Mouse (Mus musculus) left cerebral cortex, postnatal 36 days (tissue): ENCODE results near the gene Snx8. TPM values are rescaled to one million over a fixed set of nuclear protein-coding genes. Genes with fewer than 3 reads are reported as not detected.
A peak's percentile ranks its signal among the peaks of the same experiment; 100 is the strongest.
"Not testable (repeated sequence)": the region's sequence is repeated elsewhere in the genome, so short reads cannot be mapped to it uniquely, and the experiment has no call there.

Experiments used
- DNase-seq, 2 experiments: peaks; one replicate each; pipeline ENCODE4 v3.0.0; 2021 to 2022; ENCODE audit warnings: low spot score in 2 of 2, mixed read lengths in 1 of 2
- intact Hi-C: fragments of 180-260 bp; cut with DNase I; formaldehyde crosslinking; loops from one replicate; pipeline ENCODE4 v1.15.1; 2025
- total RNA-seq, 2 experiments: library from RNA; stranded (reverse); gene quantifications; 2 replicates each; pipeline ENCODE4 v1.2.3; 2021

Snx8 gene
- total RNA-seq, 2 experiments from 2014 or later = 12.1 to 15.1 TPM

DNA sequence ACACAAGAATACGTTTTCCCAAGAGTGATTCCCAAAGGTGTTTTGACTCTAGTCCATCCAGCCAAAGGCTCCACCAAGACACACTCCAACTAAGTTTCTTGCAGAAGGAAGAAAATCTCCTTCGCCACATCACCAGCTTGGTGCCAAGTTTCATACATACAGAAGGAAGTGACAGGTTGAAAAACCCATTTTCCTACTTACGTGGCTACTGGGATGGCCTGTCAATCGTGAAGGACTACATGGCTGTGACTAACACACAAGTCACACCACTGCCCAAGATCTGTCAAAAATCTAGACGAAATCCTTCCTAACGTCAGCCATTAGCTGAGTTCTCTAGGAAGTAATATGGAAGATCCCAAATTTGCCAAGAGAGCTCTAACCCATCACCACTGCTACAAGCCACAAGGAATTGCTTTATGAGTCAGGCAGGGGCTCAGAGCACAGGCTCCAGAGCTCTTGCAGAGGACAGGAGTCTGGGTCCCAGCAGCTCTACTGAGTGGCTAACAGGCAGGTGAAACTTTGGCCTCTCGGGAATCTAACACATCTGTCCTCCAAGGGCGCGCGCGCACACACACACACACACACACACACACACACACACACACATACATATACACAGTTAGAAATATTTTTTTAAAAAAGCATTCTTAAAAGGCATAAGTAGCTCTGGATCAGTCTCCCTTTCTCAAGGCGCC, 1.1 kb downstream of the Snx8 start:
- intact Hi-C loops = no loop called here
- DNase-seq = no peak

DNA sequence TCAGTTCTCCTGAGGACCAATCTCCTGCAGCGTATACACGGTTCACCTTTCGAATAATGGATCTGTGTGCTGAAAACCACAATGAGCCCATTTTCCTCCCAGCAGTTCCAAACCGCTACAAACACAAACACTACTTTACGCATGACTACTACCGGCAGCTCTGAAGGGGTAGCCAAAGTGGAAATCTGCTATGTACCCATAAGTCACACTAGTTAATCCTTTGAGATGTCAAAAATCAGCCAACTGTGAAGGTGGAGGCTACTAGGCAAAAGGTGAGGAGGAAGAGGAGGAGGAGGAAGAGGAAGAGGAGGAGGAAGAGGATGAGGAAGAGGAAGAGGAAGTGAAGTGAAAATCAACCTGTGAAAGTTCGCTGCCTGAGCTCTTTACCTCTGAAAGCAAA, 1.8 kb downstream of the Snx8 start:
- intact Hi-C loops = no loop called here
- no peak for DNase-seq

DNA sequence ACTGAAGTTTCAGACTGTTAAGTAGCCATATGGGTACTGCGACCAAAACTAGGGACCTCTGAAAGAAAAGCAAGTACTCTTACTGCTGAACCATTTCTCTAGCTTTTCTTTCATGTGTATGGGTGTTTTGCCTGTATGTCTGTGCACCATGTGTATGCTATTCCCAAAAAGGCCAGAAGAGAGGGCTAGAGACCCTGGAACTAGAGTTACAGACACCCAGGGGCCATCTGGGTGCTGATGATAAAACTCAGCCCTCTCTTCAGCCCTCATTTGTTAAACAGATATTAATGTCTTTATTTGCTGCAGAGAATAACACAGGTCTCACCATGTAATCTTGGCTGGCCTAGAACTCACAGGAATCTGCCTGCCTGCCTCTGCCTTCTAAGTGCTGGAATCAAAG, 4.6 kb downstream of the Snx8 start:
- DNase-seq = no peak
- intact Hi-C loops = no loop called here

DNA sequence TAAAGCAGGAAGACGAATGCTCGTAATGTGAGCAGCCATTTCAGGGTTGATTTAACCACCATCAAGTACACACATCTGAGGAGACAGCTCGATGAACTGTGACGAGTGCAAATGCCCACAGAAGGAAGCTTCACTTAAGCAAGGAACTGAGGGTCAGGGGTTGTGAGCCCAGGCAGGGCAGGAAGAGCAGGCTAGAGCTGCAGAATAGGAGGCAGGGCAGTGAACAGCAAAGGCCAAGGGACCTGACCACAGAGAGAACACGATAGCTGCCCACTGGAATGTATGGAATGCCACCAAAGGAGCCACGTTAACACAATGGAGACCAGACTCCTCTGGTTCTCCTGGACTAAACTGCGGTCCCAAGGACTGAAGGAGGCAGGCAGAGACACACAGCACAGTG, 5.5 kb downstream of the Snx8 start:
- intact Hi-C loops = no loop called here
- DNase-seq = no peak

DNA sequence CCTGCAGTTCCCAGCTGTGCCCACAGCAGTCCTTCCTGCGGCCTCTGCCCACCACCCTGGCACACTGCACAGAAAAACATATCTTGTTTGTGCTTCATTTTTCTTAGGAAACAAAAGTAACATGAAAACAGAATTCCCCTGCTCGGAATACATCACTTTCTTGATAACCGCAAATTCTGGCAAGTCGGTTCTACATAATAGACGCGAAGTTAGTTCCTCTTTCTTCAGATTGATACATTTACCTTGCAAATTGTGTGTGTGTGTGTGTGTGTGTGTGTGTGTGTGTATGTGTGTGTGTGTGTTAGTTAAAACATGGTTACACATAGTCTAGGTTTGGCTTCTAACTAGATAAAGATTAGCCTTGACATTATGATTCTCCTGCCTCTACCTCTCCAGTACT, 6.4 kb downstream of the Snx8 start:
- no peak for DNase-seq
- intact Hi-C loops = no loop called here

DNA sequence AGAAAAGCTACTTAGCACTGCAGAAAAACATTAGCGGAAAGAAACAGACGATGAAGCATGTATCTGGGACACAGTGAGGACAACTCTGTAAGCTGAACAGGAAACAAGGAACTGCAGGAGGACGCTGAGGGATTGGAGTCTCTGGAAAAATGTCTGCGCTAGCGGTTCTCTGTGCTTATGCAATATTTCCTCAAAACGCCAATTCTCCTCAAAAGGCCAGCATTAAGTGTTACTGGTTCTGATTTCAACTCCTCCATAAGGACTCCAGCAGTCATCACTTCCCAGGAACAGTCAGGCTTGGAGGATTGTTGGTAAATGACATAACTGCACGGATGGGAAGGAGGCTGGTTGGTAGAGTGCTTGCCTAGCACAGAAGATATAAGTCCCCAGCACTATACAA, 7.9 kb downstream of the Snx8 start:
- DNase-seq = no peak
- intact Hi-C loops = no loop called here

DNA sequence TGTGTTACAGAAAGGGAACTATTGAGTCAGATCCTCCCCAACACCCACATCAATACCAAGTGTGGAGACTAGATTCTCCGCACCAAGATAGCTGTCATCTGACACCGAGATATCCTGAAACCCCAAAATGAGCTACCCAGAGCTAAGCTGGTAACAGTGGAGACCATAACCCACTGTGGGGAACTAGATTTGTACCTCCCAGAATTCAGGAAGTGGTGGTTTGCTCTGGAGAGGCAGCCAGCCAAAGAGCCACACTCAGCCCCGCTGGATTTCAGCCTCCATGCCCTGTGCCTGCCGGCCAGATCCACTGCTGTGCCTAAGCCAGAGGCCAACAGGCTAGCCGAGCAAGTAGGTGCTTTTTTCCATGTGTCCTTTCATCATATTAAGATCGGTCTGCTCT, 9.8 kb downstream of the Snx8 start:
- DNase-seq = no peak
- intact Hi-C loops = no loop called here

DNA sequence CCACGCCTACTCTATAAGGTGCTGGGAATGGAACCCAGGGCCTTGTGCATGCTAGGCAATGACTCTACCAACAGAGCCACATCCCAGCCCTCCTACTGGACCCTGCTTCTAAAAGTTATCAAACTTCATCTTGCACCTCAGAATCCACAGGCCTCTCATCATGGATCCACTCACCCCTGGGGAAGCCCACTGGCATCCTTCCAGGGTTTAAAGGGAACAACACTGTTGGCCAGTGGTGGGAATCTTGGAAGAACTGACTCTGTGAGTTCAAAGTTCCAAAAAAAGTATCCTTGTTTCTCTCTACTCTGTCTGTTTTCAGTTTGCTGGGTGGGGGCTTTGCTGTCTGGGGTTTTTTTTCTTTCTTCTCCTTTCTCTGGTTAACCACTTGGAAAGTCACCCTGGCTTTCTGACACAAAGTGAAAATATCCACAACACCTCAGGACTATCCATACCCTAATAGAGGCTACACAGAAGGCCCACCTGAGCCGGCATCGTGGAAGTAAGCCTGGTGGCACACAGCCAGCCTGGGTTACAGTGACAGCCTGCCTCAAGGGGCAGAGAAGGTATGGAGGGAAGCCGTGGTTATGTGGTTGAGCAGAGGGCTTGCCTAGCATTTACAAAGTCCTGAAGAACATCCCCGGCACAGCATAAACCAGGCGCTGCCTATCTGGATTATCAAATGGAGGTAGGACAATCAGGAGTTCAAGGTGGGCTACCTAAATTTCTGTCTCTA, 10.8 kb downstream of the Snx8 start:
- intact Hi-C loops = no loop called here
- no peak for DNase-seq

DNA sequence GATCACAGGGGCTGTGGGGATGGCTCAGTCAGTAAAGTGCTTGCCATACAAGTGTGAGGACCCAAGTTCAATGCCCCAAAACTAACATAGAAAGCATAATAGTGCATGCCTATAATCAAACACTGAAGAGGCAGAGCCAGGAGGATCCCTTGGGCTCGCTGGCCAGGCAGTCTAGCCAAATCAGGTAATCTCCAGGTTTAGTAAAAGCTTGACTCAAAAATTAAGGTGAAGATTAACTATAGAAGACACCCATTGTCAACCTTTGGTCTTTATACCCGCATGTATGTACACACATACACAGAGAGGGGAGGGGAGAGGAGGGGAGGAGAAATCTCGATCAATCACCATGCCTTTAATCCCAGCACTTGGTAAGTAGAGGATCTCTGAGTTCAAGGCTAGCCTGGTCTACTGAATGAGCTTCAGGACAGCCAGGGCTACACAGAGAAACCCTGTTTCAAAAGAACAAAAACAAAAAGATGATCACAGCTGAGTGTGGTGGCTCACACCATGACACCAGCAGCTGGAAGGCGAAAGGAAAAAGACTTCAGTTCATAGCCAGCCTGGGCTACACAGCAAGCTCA, 13.7 kb downstream of the Snx8 start:
- intact Hi-C loops = no loop called here

DNA sequence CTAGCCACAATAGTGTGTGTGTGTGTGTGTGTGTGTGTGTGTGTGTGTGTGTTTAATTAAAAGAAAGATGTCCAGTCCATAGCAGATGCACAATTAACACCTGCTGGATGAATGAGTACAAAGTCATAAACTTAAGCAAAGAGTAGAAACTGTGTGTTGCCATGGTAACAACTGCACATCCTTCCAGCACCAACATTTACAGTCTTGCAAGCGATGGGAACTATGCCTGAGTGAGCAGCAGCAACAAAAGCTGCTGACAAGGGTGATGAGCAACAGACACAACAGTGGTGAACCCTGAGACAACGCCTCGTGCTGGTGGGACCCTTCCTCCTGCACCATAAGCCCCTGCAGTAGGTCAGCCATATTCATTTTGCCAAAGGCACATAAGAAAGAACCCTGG, 14.8 kb downstream of the Snx8 start:
- DNase-seq = peak in 1 of 2 experiments; percentile 11
- intact Hi-C loops = no loop called here

More for the DNA sequence above, 13.7 kb downstream of the Snx8 start:
- no peak for DNase-seq

DNA sequence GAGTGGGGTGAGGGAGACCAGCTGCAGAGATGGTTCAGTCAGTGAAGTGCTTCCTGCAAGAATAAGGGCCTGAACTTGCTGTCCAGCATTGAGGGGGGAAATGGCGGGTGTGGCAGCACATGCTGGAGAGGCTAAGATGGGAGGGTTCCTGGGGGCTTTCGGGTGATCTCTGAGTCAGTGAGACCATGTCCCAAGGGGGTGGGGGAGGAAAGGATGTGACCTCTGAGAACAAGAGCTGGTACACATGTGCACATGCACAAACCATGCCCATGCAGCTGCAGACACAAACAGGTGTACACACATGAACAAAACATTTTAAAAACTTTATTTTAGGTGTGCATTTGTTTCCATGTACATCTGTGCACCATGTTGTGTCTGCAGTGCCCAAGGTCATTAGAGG, 15.4 kb downstream of the Snx8 start:
- intact Hi-C loops = no loop called here

DNA sequence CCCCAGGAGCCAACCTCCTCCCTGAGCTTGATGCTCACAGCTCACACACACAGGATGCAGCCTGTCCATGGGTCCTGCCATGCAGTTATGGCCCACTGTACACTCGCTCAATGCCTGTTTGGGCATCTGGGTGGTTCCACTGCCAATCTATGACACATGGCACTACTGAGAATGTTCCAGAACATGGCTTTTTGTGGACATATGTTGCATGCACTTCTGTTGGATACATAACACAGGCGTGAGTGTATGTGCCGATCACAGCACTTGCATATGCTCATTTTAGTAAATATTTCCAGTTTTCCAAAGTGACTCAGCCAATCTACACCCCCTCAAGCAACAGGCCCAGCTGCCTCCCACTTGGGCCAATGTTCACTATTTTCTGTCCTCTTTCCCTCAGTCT, 17.4 kb downstream of the Snx8 start:
- peak; percentile 32 to 39 for DNase-seq
- intact Hi-C loops = no loop called here

More for the DNA sequence above, 15.4 kb downstream of the Snx8 start:
- no peak for DNase-seq

DNA sequence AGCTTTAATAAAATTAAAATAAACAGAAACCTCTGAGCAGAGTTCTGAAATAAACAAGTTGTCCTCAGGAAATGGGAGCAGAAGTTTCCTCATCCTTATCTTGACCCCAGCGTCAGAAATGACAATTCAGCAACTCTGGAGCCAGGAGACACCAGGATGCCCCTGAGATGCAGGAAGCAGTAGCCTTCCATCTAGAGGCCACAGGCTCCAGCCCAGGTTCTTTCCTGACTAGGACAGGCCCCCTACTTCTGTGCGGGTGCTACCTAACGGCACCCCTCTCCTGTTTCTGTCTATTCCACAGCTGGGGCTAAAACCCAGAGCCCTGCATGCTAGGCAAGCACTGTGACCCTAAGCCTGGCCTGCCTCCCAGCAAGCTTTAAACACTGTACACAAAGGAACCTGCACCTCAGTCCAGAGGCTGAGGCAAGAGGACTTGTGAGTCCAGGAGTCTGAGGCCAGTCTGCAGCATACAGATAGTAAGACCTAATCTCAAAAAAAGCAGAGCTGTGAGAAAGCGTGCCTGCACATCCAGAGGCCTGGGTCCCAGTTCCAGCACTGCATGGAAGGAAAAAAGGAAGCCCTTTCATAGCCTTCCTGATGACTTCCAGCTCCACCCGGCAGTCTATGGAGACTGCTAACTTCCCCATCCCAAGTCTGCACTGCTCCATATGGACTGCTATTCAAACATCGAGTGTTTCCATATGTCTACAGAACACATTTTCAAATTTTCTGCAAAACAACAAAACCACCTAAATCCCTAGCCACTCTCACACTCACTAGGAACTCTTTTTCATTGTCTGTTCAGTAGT, 18.4 kb downstream of the Snx8 start:
- intact Hi-C loops = no loop called here
- DNase-seq = no peak

DNA sequence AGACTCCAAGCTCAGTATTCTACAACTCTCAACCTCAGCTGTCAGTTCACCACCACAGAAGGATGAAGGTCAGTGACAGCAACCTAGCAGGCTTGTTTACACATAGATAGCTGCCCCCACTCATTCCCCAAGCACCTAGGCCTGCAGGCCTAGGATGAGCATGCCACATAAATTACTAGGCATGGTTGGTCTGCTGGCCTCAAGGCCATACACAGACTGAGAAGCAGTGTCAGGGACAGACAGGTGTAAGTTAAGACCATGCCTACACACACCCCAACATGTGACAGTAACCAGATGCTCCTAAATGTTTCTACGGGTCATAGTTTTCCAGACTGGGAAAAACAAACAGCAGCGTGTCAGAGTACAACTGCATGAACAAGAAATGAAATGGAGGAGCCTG, 19.6 kb downstream of the Snx8 start:
- no peak for DNase-seq
- intact Hi-C loops = no loop called here

DNA sequence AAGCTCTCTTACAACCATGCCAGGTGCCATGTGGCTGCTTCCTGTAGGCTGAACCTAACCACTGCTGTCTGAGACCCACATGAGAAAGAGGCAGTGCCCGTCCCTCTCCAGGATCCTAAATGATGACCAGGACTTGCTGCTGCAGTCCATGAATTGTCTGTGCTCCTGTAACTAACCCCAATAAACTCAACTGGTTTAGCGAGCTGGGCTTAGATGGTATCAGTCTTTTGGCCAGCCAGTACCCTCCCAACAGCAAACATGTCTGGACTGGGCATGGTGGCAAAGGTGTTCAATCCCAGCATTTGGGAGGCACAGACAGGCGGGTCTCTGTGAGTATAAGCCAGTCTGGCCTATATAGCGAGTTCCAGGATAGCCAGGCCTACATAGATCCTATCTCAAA, 20.1 kb downstream of the Snx8 start:
- no peak for DNase-seq
- intact Hi-C loops = no loop called here

DNA sequence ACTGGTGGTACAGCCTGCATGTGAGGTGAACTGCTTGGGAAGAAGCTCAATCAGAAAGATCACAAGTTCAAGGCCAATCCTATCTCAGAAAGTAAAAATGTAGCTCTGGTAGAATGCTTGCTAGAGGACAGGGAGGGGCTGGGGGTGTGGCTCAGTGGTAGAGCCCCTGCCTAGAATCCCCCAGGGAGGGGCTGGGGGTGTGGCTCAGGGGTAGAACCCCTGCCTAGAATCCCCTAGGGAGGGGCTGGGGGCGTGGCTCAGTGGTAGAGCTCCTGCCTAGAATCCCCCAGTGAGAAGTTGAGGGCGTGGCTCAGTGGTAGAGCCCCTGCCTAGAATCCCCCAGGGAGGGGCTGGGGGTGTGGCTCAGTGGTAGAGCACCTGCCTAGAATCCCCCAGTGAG, 20.9 kb downstream of the Snx8 start:
- intact Hi-C loops, DNase-seq: not testable (repeated sequence)

DNA sequence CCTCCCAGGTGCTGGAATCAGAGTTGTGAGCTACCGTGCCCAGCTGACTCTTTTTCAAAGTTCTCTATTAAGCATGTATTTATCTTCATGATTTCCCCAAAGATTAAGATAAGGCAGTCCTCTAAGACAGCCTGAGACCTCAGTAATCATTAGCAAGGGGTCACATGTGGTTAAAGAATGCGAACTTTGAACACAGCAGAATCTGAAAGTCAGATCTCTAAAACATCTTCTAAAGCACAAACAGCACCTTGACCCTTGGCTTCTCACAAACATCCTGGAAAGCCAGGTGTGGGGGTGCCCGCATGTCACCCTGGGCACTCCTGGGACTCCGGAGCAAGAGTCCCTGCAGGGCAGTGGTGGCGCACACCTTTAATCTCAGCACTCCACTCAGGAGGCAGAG, 24.6 kb downstream of the Snx8 start:
- no peak for DNase-seq
- intact Hi-C loops = no loop called here

DNA sequence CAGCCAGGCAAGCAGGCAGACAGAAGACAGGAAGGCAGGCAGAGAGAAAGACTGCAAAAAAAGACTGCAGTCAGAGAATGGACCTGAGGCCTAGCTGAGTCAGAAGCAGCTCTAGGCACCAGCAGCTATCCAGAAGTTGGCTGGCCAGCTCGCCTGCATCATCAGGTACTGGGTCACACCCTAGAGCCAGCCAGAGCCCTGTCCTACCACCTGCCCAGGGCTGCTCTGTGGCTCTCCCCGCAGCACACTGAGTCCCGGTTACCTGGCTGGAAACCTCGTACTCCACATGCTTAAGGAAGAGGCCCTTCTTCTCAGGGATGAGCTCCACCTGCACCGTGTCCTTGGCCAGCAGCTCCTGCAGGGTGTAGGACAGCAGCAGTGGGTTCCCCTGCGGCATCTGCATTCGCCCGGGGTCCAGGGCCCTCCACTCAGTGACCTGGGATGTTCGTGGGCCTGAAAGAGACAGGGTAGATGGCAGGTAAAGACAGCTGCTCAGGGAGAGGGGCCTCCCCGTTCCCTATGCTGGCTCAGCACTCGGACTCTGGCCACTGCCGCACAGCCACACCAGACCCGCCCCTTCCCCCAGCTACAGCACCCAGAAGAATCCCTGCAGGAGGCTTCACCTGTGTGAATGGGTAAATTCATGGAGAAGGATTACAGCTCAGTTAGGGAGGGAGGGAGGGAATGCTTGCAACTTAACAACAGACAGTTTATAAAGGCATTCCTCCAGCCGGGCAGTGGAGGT, 29.0 kb downstream of the Snx8 start:
- intact Hi-C loops = no loop called here
- DNase-seq = no peak

DNA sequence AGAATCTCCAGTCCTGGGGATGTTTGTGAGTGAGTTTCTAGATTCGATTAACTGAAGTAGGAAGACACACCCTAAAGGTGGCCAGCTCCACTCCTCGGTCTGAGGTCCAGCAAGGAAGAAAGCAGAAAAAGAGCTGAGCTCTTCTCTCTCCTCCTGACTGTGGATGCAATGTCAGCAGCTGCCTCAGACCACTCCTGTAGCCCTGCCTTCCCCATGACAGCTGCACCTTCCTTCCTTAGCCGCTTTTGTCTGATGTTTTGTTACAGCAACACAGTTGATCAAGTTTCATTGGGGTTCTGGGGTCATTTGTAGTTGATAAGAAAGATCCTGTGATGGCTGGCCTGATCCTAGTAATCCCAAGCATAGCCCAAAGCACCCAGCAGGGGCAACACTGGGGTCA, 31.6 kb downstream of the Snx8 start:
- no peak for DNase-seq
- intact Hi-C loops = no loop called here

DNA sequence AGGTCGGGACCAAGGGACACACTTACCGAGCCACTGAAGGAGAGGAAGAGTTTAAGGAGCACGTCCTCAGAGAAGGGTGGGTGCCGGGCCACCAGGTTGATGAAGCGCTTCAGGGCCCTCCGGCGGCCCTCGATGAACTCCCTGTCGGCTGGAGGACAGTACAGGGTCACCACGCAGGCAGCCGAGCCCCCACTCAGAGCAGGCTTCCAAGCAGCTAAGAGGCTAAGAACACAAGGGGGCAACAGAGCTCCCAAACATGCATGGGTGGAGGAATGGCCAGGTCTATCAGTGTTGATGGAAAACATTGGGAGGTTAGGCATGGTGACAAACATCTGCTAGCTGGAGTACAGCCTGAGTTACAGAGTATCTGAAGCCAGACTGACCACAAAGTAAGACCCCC, 33.1 kb downstream of the Snx8 start:
- intact Hi-C loops = no loop called here
- no peak for DNase-seq
